Mouse (Mus musculus) kidney, adult 9 months (tissue): Measurements from ENCODE around the gene Ube2e2.

Experiments
- DNase-seq: peaks from one replicate; pipeline ENCODE4 v3.0.0; 2022

Gene Ube2e2

GRCm38 (mm10) chr14:18893947-18894445 lies at the start of gene Ube2e2:
Gene Ube2e2, minus strand, starts transcription at chr14:18894267.
- no peak for DNase-seq

GRCm38 (mm10) chr14:18940068-18940467 lies 46.0 kb upstream of the Ube2e2 start:
- no peak for DNase-seq

GRCm38 (mm10) chr14:18903553-18903952 lies 9.5 kb upstream of the Ube2e2 start:
- no peak for DNase-seq

- peak; percentile 92 for DNase-seq
Observed at GRCm38 (mm10) chr14:18893121-18893946, 733 bp downstream of the Ube2e2 start.

- DNase-seq, result no peak
Observed at GRCm38 (mm10) chr14:18889571-18889970, 4.5 kb downstream of the Ube2e2 start.

- DNase-seq, result no peak
Observed at GRCm38 (mm10) chr14:18882493-18882892, 11.6 kb downstream of the Ube2e2 start.

GRCm38 (mm10) chr14:18870716-18871115 lies 23.4 kb downstream of the Ube2e2 start:
- DNase-seq, result no peak

- no peak for DNase-seq
Observed at GRCm38 (mm10) chr14:18828661-18829060, 65.4 kb downstream of the Ube2e2 start.

GRCm38 (mm10) chr14:18826753-18827152 lies 67.3 kb downstream of the Ube2e2 start:
- DNase-seq, result no peak

GRCm38 (mm10) chr14:18820713-18821112 lies 73.4 kb downstream of the Ube2e2 start:
- no peak for DNase-seq

GRCm38 (mm10) chr14:18796857-18797256 lies 97.2 kb downstream of the Ube2e2 start:
- DNase-seq, result no peak

GRCm38 (mm10) chr14:18795787-18796186 lies 98.3 kb downstream of the Ube2e2 start:
- no peak for DNase-seq

- no peak for DNase-seq
Observed at GRCm38 (mm10) chr14:18778993-18779675, 114.9 kb downstream of the Ube2e2 start.

GRCm38 (mm10) chr14:18778241-18778640 lies 115.8 kb downstream of the Ube2e2 start:
- no peak for DNase-seq

GRCm38 (mm10) chr14:18776132-18776531 lies 117.9 kb downstream of the Ube2e2 start:
- DNase-seq, result no peak

- no peak for DNase-seq
Observed at GRCm38 (mm10) chr14:18773724-18774123, 120.3 kb downstream of the Ube2e2 start.

GRCm38 (mm10) chr14:18759601-18760356 lies 134.3 kb downstream of the Ube2e2 start:
- no peak for DNase-seq

GRCm38 (mm10) chr14:18758595-18759532 lies 135.2 kb downstream of the Ube2e2 start:
- DNase-seq, result no peak

- peak; percentile 77 for DNase-seq
Observed at GRCm38 (mm10) chr14:18758003-18758402, 136.1 kb downstream of the Ube2e2 start.

GRCm38 (mm10) chr14:18755410-18755809 lies 138.7 kb downstream of the Ube2e2 start:
- DNase-seq, result no peak

- DNase-seq, result peak; percentile 66
Observed at GRCm38 (mm10) chr14:18754595-18754994, 139.5 kb downstream of the Ube2e2 start.

- DNase-seq, result no peak
Observed at GRCm38 (mm10) chr14:18754001-18754400, 140.1 kb downstream of the Ube2e2 start.
